Mouse (Mus musculus) ovary, postnatal 14 days (tissue): ENCODE measurements around the gene Mob1b.
"Not testable (repeated sequence)": the region's sequence is repeated elsewhere in the genome, so short reads cannot be mapped to it uniquely, and the experiment has no call there.

Experiments used
- DNase-seq: peaks from one replicate; pipeline ENCODE4 v3.0.0; 2022; ENCODE audit warnings: low spot score

The Mob1b gene

GRCm38 (mm10) chr5:88702041-88702440 is 18.6 kb upstream of the Mob1b start:
- no peak for DNase-seq

GRCm38 (mm10) chr5:88703551-88703950 is 17.1 kb upstream of the Mob1b start:
- no peak for DNase-seq

DNA sequence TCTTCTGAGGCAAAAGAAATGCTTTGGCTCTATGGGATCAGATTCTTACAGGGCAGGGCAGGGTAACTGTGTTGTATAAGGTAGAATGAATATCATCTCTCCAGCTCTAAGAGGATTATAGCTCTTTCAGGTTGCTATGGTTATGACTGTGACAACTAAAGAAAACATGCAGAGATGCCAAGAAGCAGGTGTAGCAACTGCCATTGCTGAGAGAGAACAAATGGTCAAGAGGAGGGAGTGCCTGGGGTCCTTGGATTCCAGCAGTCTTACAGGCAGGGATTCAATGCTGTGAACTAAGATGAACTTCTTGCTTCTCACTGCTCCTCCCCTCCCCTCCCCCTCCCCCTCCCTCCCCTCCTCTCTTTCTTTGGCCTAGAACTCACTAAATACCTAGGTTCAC is 9.5 kb upstream of the Mob1b start:
- no peak for DNase-seq

DNA sequence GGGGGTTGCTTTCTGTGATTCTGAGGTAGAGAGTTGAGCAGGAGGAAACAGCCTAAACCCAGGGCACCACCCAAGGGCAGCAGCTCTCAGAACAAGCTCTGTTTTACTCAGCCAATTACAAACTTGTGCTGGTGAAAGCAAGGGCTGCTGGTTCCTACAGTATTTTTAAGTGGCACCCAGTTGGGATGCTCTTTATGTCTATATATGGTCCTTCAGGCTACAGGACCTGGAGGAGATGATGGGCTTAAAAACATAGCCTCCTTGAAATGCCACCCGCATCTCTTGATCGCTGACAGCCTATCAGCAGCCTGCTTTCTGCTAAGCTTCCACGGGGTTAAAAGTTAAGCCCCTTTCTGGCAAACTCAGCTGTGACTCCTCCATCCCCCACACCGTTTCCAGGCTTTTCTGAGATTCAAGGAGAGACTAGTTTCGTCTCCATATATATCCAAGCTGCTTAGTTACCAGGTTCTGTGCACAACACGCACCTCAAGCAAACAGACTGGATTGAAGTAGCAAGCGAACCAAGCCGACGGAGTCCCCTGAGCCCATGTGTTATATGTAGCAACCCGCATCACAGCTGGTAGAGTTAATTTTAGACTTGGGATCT is 8.9 kb upstream of the Mob1b start:
- DNase-seq = no peak

- DNase-seq = no peak
Observed at GRCm38 (mm10) chr5:88712328-88712727, 8.3 kb upstream of the Mob1b start.

DNA sequence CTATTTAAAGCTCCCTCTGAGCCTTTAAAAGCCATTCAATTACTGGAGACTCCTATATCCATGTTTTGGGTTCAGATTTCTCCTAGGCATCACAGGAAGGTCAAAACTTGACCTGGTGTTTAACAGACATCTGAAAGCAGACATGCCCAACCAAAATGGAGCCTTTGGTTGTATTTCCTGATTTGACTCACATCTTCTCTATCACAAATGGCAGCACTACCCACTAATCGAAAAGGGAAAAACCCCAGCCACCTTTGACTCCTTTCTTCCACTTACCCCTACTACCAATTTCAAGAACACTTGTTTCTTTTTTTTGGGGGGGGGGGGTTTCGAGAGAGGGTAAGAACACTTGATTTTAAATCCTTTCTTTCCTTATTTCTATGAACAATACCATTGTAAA is 3.7 kb upstream of the Mob1b start:
- DNase-seq = no peak

- DNase-seq = no peak
Observed at GRCm38 (mm10) chr5:88721003-88721475, 384 bp downstream of the Mob1b start.

DNA sequence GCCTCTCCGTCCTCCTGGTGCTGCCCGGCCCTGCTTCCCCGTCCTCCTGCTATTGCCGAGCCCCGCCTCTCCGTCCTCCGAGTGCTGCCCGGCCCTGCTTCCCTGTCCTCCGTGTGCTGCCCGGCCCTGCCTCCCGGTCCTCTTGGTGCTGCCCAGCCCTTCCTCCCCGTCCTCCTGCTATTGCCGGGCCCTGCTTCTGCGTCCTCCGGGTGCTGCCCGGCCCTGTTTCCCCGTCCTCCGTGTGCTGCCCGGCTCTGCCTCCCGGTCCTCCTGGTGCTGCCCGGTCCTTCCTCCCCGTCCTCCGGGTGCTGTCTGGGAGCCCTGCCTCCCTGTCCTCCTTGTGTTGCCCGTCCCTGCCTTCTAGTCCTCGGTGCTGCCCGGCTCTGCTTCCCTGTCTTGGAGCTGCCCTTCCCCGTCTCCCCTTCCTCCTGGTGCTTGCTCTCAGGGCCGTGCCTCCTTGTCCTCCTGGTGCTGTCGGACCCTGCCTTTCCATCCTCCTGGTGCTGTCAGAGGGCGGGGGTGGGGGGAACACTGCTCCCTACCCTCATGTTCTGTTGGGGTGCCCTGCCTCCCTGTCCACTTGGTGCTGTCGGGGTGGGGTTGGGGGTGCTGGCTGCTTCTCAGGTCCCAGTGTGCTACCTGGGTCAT is 1.0 kb downstream of the Mob1b start:
- no peak for DNase-seq

GRCm38 (mm10) chr5:88722213-88722600 is 1.6 kb downstream of the Mob1b start:
- no peak for DNase-seq

- no peak for DNase-seq
Observed at GRCm38 (mm10) chr5:88724030-88724429, 3.4 kb downstream of the Mob1b start.

GRCm38 (mm10) chr5:88727593-88728144 is 7.0 kb downstream of the Mob1b start:
- DNase-seq = no peak

- no peak for DNase-seq
Observed at GRCm38 (mm10) chr5:88734786-88735185, 14.1 kb downstream of the Mob1b start.

- DNase-seq = not testable (repeated sequence)
Observed at GRCm38 (mm10) chr5:88741065-88741464, 20.4 kb downstream of the Mob1b start.

DNA sequence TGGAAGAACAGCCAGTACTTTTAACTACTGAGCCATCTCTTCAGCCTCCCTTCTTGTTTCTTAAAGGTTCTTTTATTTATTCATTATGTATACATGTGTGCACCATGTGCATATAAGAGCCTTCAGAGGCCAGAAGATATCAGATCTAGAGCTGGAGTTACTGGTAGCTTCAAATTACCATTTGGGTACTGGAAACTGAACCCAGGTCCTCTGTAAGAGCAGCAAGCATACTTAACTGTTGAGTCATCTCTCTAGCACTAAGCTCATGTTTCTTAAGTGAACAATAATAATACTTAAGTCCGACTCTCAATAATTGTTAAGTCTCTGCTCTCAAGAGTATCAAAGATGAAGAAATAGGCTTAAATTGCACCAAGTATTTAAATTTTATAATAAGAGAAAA is 27.1 kb downstream of the Mob1b start:
- DNase-seq = no peak

DNA sequence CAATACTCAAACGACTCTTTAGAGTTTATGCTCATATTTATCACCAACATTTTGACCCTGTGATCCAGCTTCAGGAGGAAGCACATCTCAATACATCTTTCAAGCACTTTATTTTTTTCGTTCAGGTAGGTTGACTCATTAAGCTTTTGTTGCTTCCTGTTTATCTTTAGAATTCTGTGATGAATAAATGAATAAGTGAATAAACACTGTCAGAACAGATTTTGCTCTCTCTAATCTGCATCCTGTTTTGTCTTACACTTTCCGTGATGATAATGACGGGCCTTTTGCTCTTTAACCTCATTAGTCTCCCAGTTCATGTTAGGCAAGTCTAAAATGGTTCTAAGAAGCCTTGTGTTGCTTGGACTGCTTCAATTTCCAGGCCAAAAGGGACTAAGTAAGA is 32.5 kb downstream of the Mob1b start:
- DNase-seq = no peak

GRCm38 (mm10) chr5:88762611-88763010 is 42.0 kb downstream of the Mob1b start:
- no peak for DNase-seq

- DNase-seq = no peak
Observed at GRCm38 (mm10) chr5:88764430-88764986, 43.9 kb downstream of the Mob1b start.

DNA sequence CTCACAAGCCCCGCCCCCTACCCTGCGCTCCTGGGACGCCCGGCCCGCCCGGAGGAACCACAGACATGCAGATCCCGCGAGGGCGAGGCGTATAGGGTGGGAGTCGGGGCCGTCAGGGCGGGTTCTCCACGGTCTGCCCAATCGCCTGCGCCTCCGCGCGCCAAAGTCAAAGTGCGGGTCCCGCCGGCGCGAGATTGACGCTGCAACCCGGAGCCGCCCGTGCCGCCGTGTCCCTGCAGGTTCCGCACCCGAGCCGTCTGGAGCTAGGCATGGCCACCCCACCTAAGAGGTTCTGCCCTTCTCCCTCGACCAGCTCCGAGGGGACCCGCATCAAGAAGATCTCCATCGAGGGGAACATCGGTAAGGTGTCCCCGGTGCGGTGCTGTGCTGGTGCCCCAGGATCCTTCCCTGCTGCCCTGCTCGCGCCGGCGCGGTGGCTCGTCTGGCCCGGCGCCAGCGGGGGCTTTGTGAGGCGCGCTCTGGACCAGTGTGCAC is 44.4 kb downstream of the Mob1b start, which contains the start of gene Dck:
TSS of gene Dck (plus strand) at position 10 of the 495 bp plus-strand sequence.
- DNase-seq = peak; percentile 96

DNA sequence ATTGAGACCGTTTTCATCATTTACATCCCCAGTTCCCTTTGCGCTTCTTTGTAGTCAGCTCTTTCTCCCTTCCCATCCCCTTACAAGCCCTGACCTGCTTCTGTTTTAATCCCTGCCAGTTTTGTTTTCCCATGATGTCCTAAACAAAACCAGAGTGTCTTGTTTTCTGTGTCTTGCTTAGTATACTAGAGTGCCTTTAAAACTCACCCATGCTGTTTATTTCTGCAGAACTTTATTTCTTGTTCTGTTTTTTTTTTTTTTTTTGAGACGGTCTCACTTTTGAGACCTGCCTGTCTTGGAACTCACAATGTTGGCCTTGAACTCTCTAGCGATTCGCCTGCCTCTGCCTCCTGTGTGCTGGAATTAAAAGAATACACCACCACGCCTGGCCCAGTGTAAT is 44.9 kb downstream of the Mob1b start:
- no peak for DNase-seq

GRCm38 (mm10) chr5:88766121-88766520 is 45.5 kb downstream of the Mob1b start:
- no peak for DNase-seq

DNA sequence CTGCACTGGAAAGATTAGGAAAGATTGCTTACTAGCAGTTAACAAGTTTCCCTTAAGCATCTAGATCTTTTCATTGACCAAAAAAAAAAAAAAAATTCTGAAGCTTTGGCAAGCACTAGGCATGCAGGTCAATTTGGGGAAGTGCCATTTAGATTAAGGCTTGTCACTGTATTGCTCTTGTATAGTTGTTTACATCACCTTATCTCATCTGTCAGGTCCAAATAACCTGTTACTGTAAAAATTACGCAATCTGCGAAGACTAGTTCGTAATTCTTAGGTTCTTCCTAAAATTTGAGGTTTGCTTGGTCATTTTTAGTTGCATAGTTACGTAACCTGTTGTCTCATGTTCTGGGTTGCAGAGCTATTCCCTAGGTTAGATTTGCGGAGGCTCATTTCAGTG is 46.2 kb downstream of the Mob1b start:
- no peak for DNase-seq

DNA sequence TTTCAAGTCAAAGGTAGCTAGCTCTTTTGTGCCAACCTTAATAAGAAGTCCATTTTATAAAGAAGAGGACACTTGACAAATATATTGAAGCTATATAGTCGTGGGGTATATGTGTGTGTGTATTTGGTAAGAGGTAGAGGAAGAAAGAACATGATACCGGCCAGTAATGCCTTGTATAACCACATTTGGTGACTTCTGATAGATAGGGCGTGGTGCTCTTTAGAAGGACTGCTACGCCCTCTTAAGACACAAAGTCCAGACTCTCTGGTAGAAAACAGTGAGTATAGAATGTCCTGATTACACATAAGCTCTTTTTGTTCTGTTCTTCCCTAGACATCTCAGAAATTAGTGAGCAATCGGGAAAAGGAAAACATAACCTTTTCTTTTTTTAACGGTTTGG is 47.5 kb downstream of the Mob1b start:
- DNase-seq = no peak
